Mouse (Mus musculus): ENCODE measurements around the gene Pgghg. TPM values are rescaled to one million over a fixed set of nuclear protein-coding genes. Genes with fewer than 3 reads are reported as not detected.
A peak's percentile ranks its signal among the peaks of the same experiment; 100 is the strongest.

Gene Pgghg
- polyA plus RNA-seq (2012; rRNA removed) = 60.1 and 68.6 TPM in 2 replicates

GRCm38 (mm10) chr7:140941222-140942051 is at the start of gene Pgghg:
Gene Pgghg, plus strand, starts transcription at chr7:140941391.
- H3K4me3 ChIP-seq (ENCODE audit: control insufficient read depth, insufficient read depth, low read length) = peak within 1 kb of the TSS; percentile 77
- H3K27me3 ChIP-seq (ENCODE audit: control insufficient read depth, insufficient read depth, low read length) = no peaks in the 10 kb centered on the region
- TF ChIP-seq POLR2A (IDR thresholded peaks at IDR 0.05; ENCODE audit: control insufficient read depth, extremely low read depth, insufficient read depth, low read length, poor library complexity) = peak; percentile 50
- peak; percentile 97 for TF ChIP-seq CTCF (IDR thresholded peaks at IDR 0.05; ENCODE audit: borderline replicate concordance, control insufficient read depth, extremely low read depth, insufficient read depth, low read length, poor library complexity)
- no peaks in the 10 kb centered on the region for H3K36me3 ChIP-seq (ENCODE audit: control insufficient read depth, insufficient read depth, low read length)
- peak; percentile 81 for DNase-seq
- 1% methylated on average over 33 of the region's 33 CpGs for WGBS
- H3K27ac ChIP-seq (ENCODE audit: control insufficient read depth, insufficient read depth, low read length) = peak within 1 kb of the TSS; percentile 65
- H3K4me1 ChIP-seq (replicated peaks; ENCODE audit: control insufficient read depth, insufficient read depth, low read length) = peaks cover 22% of the 10 kb centered on the region

- Histone ChIP-seq H3K4me3 (ENCODE audit: control insufficient read depth, insufficient read depth, low read length) (no peak overlapping the region), H3K27me3 (ENCODE audit: control insufficient read depth, insufficient read depth, low read length) (no peaks in the 10 kb centered on the region), H3K27ac (ENCODE audit: control insufficient read depth, insufficient read depth, low read length) (no peak overlapping the region), H3K36me3 (ENCODE audit: control insufficient read depth, insufficient read depth, low read length) (peaks cover 48% of the 10 kb centered on the region), H3K4me1 (replicated peaks; ENCODE audit: control insufficient read depth, insufficient read depth, low read length) (no peaks in the 10 kb centered on the region)
- TF ChIP-seq POLR2A (IDR thresholded peaks at IDR 0.05; ENCODE audit: control insufficient read depth, extremely low read depth, insufficient read depth, low read length, poor library complexity) = no peak
- TF ChIP-seq CTCF (IDR thresholded peaks at IDR 0.05; ENCODE audit: borderline replicate concordance, control insufficient read depth, extremely low read depth, insufficient read depth, low read length, poor library complexity) = no peak
- no peak for DNase-seq
- WGBS = 90% methylated on average over 7 of the region's 7 CpGs
These were observed 47.2 kb upstream of the Pgghg start for GRCm38 (mm10) chr7:140894031-140894430.

- no peak overlapping the region for H3K27ac ChIP-seq (ENCODE audit: control insufficient read depth, insufficient read depth, low read length)
- WGBS = 94% methylated on average over 3 of the region's 3 CpGs
- peaks cover 43% of the 10 kb centered on the region for H3K36me3 ChIP-seq (ENCODE audit: control insufficient read depth, insufficient read depth, low read length)
- no peak for DNase-seq
- no peaks in the 10 kb centered on the region for H3K27me3 ChIP-seq (ENCODE audit: control insufficient read depth, insufficient read depth, low read length)
- H3K4me3 ChIP-seq (ENCODE audit: control insufficient read depth, insufficient read depth, low read length) = no peak overlapping the region
- no peaks in the 10 kb centered on the region for H3K4me1 ChIP-seq (replicated peaks; ENCODE audit: control insufficient read depth, insufficient read depth, low read length)
- TF ChIP-seq POLR2A (IDR thresholded peaks at IDR 0.05; ENCODE audit: control insufficient read depth, extremely low read depth, insufficient read depth, low read length, poor library complexity) (no peak), CTCF (IDR thresholded peaks at IDR 0.05; ENCODE audit: borderline replicate concordance, control insufficient read depth, extremely low read depth, insufficient read depth, low read length, poor library complexity) (no peak)
These were observed 46.6 kb upstream of the Pgghg start for GRCm38 (mm10) chr7:140894611-140895010.

GRCm38 (mm10) chr7:140897863-140898262 is 43.3 kb upstream of the Pgghg start:
- 92% methylated on average over 7 of the region's 7 CpGs for WGBS

GRCm38 (mm10) chr7:140899121-140899520 is 42.1 kb upstream of the Pgghg start:
- Histone ChIP-seq H3K4me3 (ENCODE audit: control insufficient read depth, insufficient read depth, low read length) (no peak overlapping the region), H3K36me3 (ENCODE audit: control insufficient read depth, insufficient read depth, low read length) (peaks cover 21% of the 10 kb centered on the region), H3K4me1 (replicated peaks; ENCODE audit: control insufficient read depth, insufficient read depth, low read length) (no peaks in the 10 kb centered on the region), H3K27ac (ENCODE audit: control insufficient read depth, insufficient read depth, low read length) (no peak overlapping the region), H3K27me3 (ENCODE audit: control insufficient read depth, insufficient read depth, low read length) (no peaks in the 10 kb centered on the region)
- 94% methylated on average over 3 of the region's 3 CpGs for WGBS
- no peak for TF ChIP-seq POLR2A (IDR thresholded peaks at IDR 0.05; ENCODE audit: control insufficient read depth, extremely low read depth, insufficient read depth, low read length, poor library complexity)
- no peak for TF ChIP-seq CTCF (IDR thresholded peaks at IDR 0.05; ENCODE audit: borderline replicate concordance, control insufficient read depth, extremely low read depth, insufficient read depth, low read length, poor library complexity)
- no peak for DNase-seq

More at GRCm38 (mm10) chr7:140897863-140898262, 43.3 kb upstream of the Pgghg start:
- no peak overlapping the region for H3K4me3 ChIP-seq (ENCODE audit: control insufficient read depth, insufficient read depth, low read length)
- no peaks in the 10 kb centered on the region for H3K27me3 ChIP-seq (ENCODE audit: control insufficient read depth, insufficient read depth, low read length)
- TF ChIP-seq POLR2A (IDR thresholded peaks at IDR 0.05; ENCODE audit: control insufficient read depth, extremely low read depth, insufficient read depth, low read length, poor library complexity) = no peak
- peaks cover 26% of the 10 kb centered on the region for H3K36me3 ChIP-seq (ENCODE audit: control insufficient read depth, insufficient read depth, low read length)
- no peak for DNase-seq
- no peak overlapping the region for H3K27ac ChIP-seq (ENCODE audit: control insufficient read depth, insufficient read depth, low read length)
- no peaks in the 10 kb centered on the region for H3K4me1 ChIP-seq (replicated peaks; ENCODE audit: control insufficient read depth, insufficient read depth, low read length)

- Histone ChIP-seq H3K4me1 (replicated peaks; ENCODE audit: control insufficient read depth, insufficient read depth, low read length) (no peaks in the 10 kb centered on the region), H3K36me3 (ENCODE audit: control insufficient read depth, insufficient read depth, low read length) (peaks cover 12% of the 10 kb centered on the region), H3K27me3 (ENCODE audit: control insufficient read depth, insufficient read depth, low read length) (no peaks in the 10 kb centered on the region), H3K27ac (ENCODE audit: control insufficient read depth, insufficient read depth, low read length) (no peak within 1 kb of the TSS), H3K4me3 (ENCODE audit: control insufficient read depth, insufficient read depth, low read length) (no peak within 1 kb of the TSS)
- 83% methylated on average over 10 of the region's 10 CpGs for WGBS
- no peak for DNase-seq
- no peak for TF ChIP-seq POLR2A (IDR thresholded peaks at IDR 0.05; ENCODE audit: control insufficient read depth, extremely low read depth, insufficient read depth, low read length, poor library complexity)
- no peak for TF ChIP-seq CTCF (IDR thresholded peaks at IDR 0.05; ENCODE audit: borderline replicate concordance, control insufficient read depth, extremely low read depth, insufficient read depth, low read length, poor library complexity)
These were observed 41.0 kb upstream of the Pgghg start, which contains the start of gene Cox8b for GRCm38 (mm10) chr7:140900220-140900619. Gene Cox8b, minus strand, starts transcription at chr7:140900446.
